Comparison of ENCODE assay signal across 18 mouse cellular contexts in genomic region chr5:136230348-136231035, GRCm38 (mm10). TPM values are rescaled to one million over a fixed set of nuclear protein-coding genes. Genes with fewer than 3 reads are reported as not detected.
DNase-seq lines count a peak whose midpoint lies in the region; ATAC-seq and TF ChIP-seq lines count a peak whose summit lies in the region.
"Had no signal": no experiment of that assay in that cellular context is flagged by ENCODE, and none has a peak within 500 bp of the region (broad histone marks: within the 10 kb centered on the region; RNA-seq: fewer than 3 reads in every experiment).

No protein-coding gene starts in this region.

- 81% methylated on average over 4 of the region's 4 CpGs for WGBS in midbrain, embryonic 11.5 days
- 81% methylated on average over 4 of the region's 4 CpGs for WGBS in midbrain, embryonic 10.5 days
- 61% methylated on average over 4 of the region's 4 CpGs for WGBS in embryonic facial prominence, embryonic 10.5 days
- WGBS in stomach, postnatal 0 days: 57% methylated on average over 4 of the region's 4 CpGs
- 79% methylated on average over 4 of the region's 4 CpGs for WGBS in lung, adult 2 months

- TF ChIP-seq CTCF in stomach, postnatal 0 days (IDR thresholded peaks at IDR 0.05; ENCODE audit: low read depth): no peak
- no peak for TF ChIP-seq CTCF in lung, adult 2 months (IDR thresholded peaks at IDR 0.05; ENCODE audit: insufficient read depth, low read length)

- no peak overlapping the region for H3K4me3 ChIP-seq in midbrain, embryonic 11.5 days (ENCODE audit: low read depth, low read length)
- no peak overlapping the region for H3K4me3 ChIP-seq in midbrain, embryonic 10.5 days
- H3K4me3 ChIP-seq in embryonic facial prominence, embryonic 10.5 days: no peak overlapping the region
- no peak overlapping the region for H3K4me3 ChIP-seq in stomach, postnatal 0 days (ENCODE audit: low read depth, low read length)
- no peak overlapping the region for H3K4me3 ChIP-seq in lung, adult 2 months (replicated peaks; ENCODE audit: extremely low read depth, low read depth, low read length)
- H3K4me3 ChIP-seq: intestine, embryonic 15.5 days; lung, embryonic 15.5 days had no signal

- TF ChIP-seq POLR2A in lung, adult 2 months (IDR thresholded peaks at IDR 0.05; ENCODE audit: borderline replicate concordance, extremely low read depth, low read depth, low read length): no peak

- peak; percentile 72 for DNase-seq in midbrain, embryonic 11.5 days (ENCODE audit: low spot score, missing footprints)
- no peak for DNase-seq in midbrain, embryonic 10.5 days (ENCODE audit: low spot score)
- peak; percentile 22 for DNase-seq in embryonic facial prominence, embryonic 10.5 days (ENCODE audit: low spot score)
- DNase-seq in gastrocnemius, postnatal 25 days: peak; percentile 78
- no peak for DNase-seq in stomach, postnatal 0 days (ENCODE audit: low spot score)
- no peak for DNase-seq in lung, adult 2 months
- DNase-seq: adrenal gland, postnatal 10 days; cerebellum, postnatal 10 days; kidney, postnatal 10 days; layer of hippocampus, adult 9-11 months; right cerebral cortex, postnatal 25 days; thymus, adult 18-20 months had no signal

- no peaks in the 10 kb centered on the region for H3K9me3 ChIP-seq in midbrain, embryonic 11.5 days (ENCODE audit: control insufficient read depth, low read length)
- H3K9me3 ChIP-seq in midbrain, embryonic 10.5 days (replicated peaks): no peaks in the 10 kb centered on the region
- H3K9me3 ChIP-seq in embryonic facial prominence, embryonic 10.5 days: no peaks in the 10 kb centered on the region
- H3K9me3 ChIP-seq in stomach, postnatal 0 days (ENCODE audit: control insufficient read depth, low read length): no peaks in the 10 kb centered on the region
- H3K9me3 ChIP-seq: intestine, embryonic 15.5 days; lung, embryonic 15.5 days had no signal

- no peak overlapping the region for H3K9ac ChIP-seq in midbrain, embryonic 11.5 days (ENCODE audit: low read length)
- no peak overlapping the region for H3K9ac ChIP-seq in stomach, postnatal 0 days (ENCODE audit: low read length)
- H3K9ac ChIP-seq: intestine, embryonic 15.5 days; lung, embryonic 15.5 days had no signal

- H3K36me3 ChIP-seq in midbrain, embryonic 11.5 days (ENCODE audit: control insufficient read depth, insufficient read depth, low read length): peaks cover 6% of the 10 kb centered on the region; the same call in 1 of the 2 replicates
- H3K36me3 ChIP-seq in midbrain, embryonic 10.5 days: peaks cover 62% of the 10 kb centered on the region
- peaks cover 67% of the 10 kb centered on the region for H3K36me3 ChIP-seq in embryonic facial prominence, embryonic 10.5 days (replicated peaks)
- no peaks in the 10 kb centered on the region for H3K36me3 ChIP-seq in stomach, postnatal 0 days (ENCODE audit: control insufficient read depth, insufficient read depth, low read length)
- H3K36me3 ChIP-seq: intestine, embryonic 15.5 days; lung, embryonic 15.5 days had no signal

- TF ChIP-seq EP300 in stomach, postnatal 0 days (optimal IDR thresholded peaks at IDR 0.05): no peak

- peaks cover 2% of the 10 kb centered on the region; the same call in 1 of the 2 replicates for H3K4me1 ChIP-seq in midbrain, embryonic 11.5 days (ENCODE audit: control insufficient read depth, insufficient read depth, low read length)
- peaks cover 22% of the 10 kb centered on the region for H3K4me1 ChIP-seq in midbrain, embryonic 10.5 days
- H3K4me1 ChIP-seq in embryonic facial prominence, embryonic 10.5 days: peaks cover 25% of the 10 kb centered on the region
- no peaks in the 10 kb centered on the region for H3K4me1 ChIP-seq in stomach, postnatal 0 days (replicated peaks; ENCODE audit: control insufficient read depth, insufficient read depth)
- no peaks in the 10 kb centered on the region for H3K4me1 ChIP-seq in lung, adult 2 months (ENCODE audit: control insufficient read depth, insufficient read depth, low read length)
- H3K4me1 ChIP-seq: intestine, embryonic 15.5 days had no signal

- peaks cover 2% of the 10 kb centered on the region; the same call in 1 of the 2 replicates for H3K27me3 ChIP-seq in midbrain, embryonic 11.5 days (ENCODE audit: control insufficient read depth, insufficient read depth, low read length)
- H3K27me3 ChIP-seq in midbrain, embryonic 10.5 days (ENCODE audit: low read depth, poor library complexity, severe bottlenecking): peaks cover 32% of the 10 kb centered on the region
- peaks cover 34% of the 10 kb centered on the region for H3K27me3 ChIP-seq in embryonic facial prominence, embryonic 10.5 days (replicated peaks; ENCODE audit: low read depth, poor library complexity, severe bottlenecking)
- H3K27me3 ChIP-seq in stomach, postnatal 0 days (ENCODE audit: control insufficient read depth, insufficient read depth, low read length): no peaks in the 10 kb centered on the region

- ATAC-seq in midbrain, embryonic 11.5 days (ENCODE audit: low FRiP score): no peak
- 0 out of 2 replicates have a peak, but pooled peaks have one; percentile 13 for ATAC-seq in stomach, postnatal 0 days (ENCODE audit: low FRiP score, low TSS enrichment)
- ATAC-seq in megakaryocyte progenitor cell, adult 5-6 weeks (replicated peaks; ENCODE audit: poor library complexity): no peak
- ATAC-seq: forebrain, embryonic 14.5 days; intestine, embryonic 15.5 days had no signal

- no peak overlapping the region for H3K27ac ChIP-seq in midbrain, embryonic 11.5 days (ENCODE audit: low read depth, low read length)
- H3K27ac ChIP-seq in midbrain, embryonic 10.5 days (replicated peaks): no peak overlapping the region
- no peak overlapping the region for H3K27ac ChIP-seq in embryonic facial prominence, embryonic 10.5 days (replicated peaks)
- no peak overlapping the region for H3K27ac ChIP-seq in stomach, postnatal 0 days (replicated peaks)
- H3K27ac ChIP-seq: intestine, embryonic 15.5 days; lung, embryonic 15.5 days had no signal

- no peak overlapping the region for H3K4me2 ChIP-seq in midbrain, embryonic 11.5 days
- no peak overlapping the region for H3K4me2 ChIP-seq in stomach, postnatal 0 days (replicated peaks; ENCODE audit: low read depth)
- H3K4me2 ChIP-seq: heart, embryonic 11.5 days; intestine, embryonic 15.5 days; liver, embryonic 11.5 days; lung, embryonic 15.5 days had no signal

RNA-seq across cellular contexts. Expression of gene Sh2b2, which starts 15.9 kb away (rescaled TPM):
- 8.7 and 11.8 TPM in 2 replicates for polyA plus RNA-seq in midbrain, embryonic 11.5 days (2014; fragmentation: Nextera tagmentation; extraction: Ambion mirVana)
- polyA plus RNA-seq in midbrain, embryonic 10.5 days (2016; fragmentation: Nextera tagmentation; extraction: Ambion mirVana): 13.2 and 13.7 TPM in 2 replicates
- polyA plus RNA-seq in embryonic facial prominence, embryonic 10.5 days (2016; fragmentation: Nextera tagmentation; extraction: Ambion mirVana): 14.1 and 17.0 TPM in 2 replicates
- 1 to 10 TPM; 2.8 to 6.1 TPM for total RNA-seq in gastrocnemius, postnatal 25 days (2021)
- polyA plus RNA-seq in stomach, postnatal 0 days (2015; fragmentation: Nextera tagmentation; extraction: Ambion mirVana): 0.92 and 1.1 TPM in 2 replicates
- total RNA-seq in megakaryocyte progenitor cell, adult 5-6 weeks (2015): 27.8 and 33.0 TPM in 2 replicates
- 12.1 TPM in 2 replicates for total RNA-seq in megakaryocyte progenitor cell, adult 5-6 weeks (2017)
- 11.5 and 12.6 TPM in 2 replicates for polyA plus RNA-seq in lung, adult 2 months (2012; rRNA removed)

RNA-seq across cellular contexts. Expression of gene Prkrip1, which starts 31.7 kb away (rescaled TPM):
- polyA plus RNA-seq in midbrain, embryonic 11.5 days (2014; fragmentation: Nextera tagmentation; extraction: Ambion mirVana): 74.2 and 87.6 TPM in 2 replicates
- polyA plus RNA-seq in midbrain, embryonic 10.5 days (2016; fragmentation: Nextera tagmentation; extraction: Ambion mirVana): 67.7 and 72.9 TPM in 2 replicates
- polyA plus RNA-seq in embryonic facial prominence, embryonic 10.5 days (2016; fragmentation: Nextera tagmentation; extraction: Ambion mirVana): 68.6 and 76.8 TPM in 2 replicates
- total RNA-seq in gastrocnemius, postnatal 25 days (2021): 10 to 100 TPM; 19.5 to 21.6 TPM
- 30.6 and 34.1 TPM in 2 replicates for polyA plus RNA-seq in stomach, postnatal 0 days (2015; fragmentation: Nextera tagmentation; extraction: Ambion mirVana)
- 21.0 and 26.5 TPM in 2 replicates for total RNA-seq in megakaryocyte progenitor cell, adult 5-6 weeks (2015)
- total RNA-seq in megakaryocyte progenitor cell, adult 5-6 weeks (2017): 51.5 and 78.2 TPM in 2 replicates
- polyA plus RNA-seq in lung, adult 2 months (2012; rRNA removed): 8.9 and 11.0 TPM in 2 replicates

RNA-seq across cellular contexts. Expression of gene Orai2, which starts 60.0 kb away (rescaled TPM):
- polyA plus RNA-seq in midbrain, embryonic 11.5 days (2014; fragmentation: Nextera tagmentation; extraction: Ambion mirVana): 7.5 and 8.5 TPM in 2 replicates
- polyA plus RNA-seq in midbrain, embryonic 10.5 days (2016; fragmentation: Nextera tagmentation; extraction: Ambion mirVana): 8.0 and 10.8 TPM in 2 replicates
- polyA plus RNA-seq in embryonic facial prominence, embryonic 10.5 days (2016; fragmentation: Nextera tagmentation; extraction: Ambion mirVana): 7.4 and 8.2 TPM in 2 replicates
- 1 to 10 TPM; 1.5 to 1.6 TPM for total RNA-seq in gastrocnemius, postnatal 25 days (2021)
- 6.7 and 7.2 TPM in 2 replicates for polyA plus RNA-seq in stomach, postnatal 0 days (2015; fragmentation: Nextera tagmentation; extraction: Ambion mirVana)
- 16.4 and 16.7 TPM in 2 replicates for total RNA-seq in megakaryocyte progenitor cell, adult 5-6 weeks (2015)
- 21.2 and 26.9 TPM in 2 replicates for total RNA-seq in megakaryocyte progenitor cell, adult 5-6 weeks (2017)
- polyA plus RNA-seq in lung, adult 2 months (2012; rRNA removed): 39.2 and 51.0 TPM in 2 replicates

Comparison
In these comparisons a context has a peak if more than half of its experiments do, and no peak if none do; other contexts are left out.
1. DNase-seq: peak in midbrain, embryonic 11.5 days (single experiment), embryonic facial prominence, embryonic 10.5 days (single experiment) and gastrocnemius, postnatal 25 days (single experiment); none in midbrain, embryonic 10.5 days (single experiment), stomach, postnatal 0 days (single experiment) and lung, adult 2 months (single experiment).